Mouse (Mus musculus) liver, postnatal 0 days (tissue): ENCODE data around the gene P2rx6. TPM values are rescaled to one million over a fixed set of nuclear protein-coding genes. Genes with fewer than 3 reads are reported as not detected.

Experiments
- ATAC-seq: fragments of 200-750 bp; cut with Nextera tagmentation; 2 replicates; pipeline ENCODE4 v1.8.0; 2017; ENCODE audit warnings: mild to moderate bottlenecking, moderate library complexity
- DNase-seq: peaks from one replicate; pipeline ENCODE4 v3.0.0-alpha.2; 2016
- H3K27ac ChIP-seq: fragments of 300-500 bp; sonication (generic); 2 replicates; pipeline ENCODE4 v1.5.1; 2014; ENCODE audit warnings: antibody characterized with exemption, moderate library complexity, mild to moderate bottlenecking, low read depth
- H3K27me3 ChIP-seq: fragments of 300-500 bp; sonication (generic); 2 replicates; pipeline ENCODE4 v1.6.1; 2014; ENCODE audit warnings: low read length, control low read depth, mixed read lengths; ENCODE audit not compliant: insufficient read depth
- H3K36me3 ChIP-seq: fragments of 300-500 bp; sonication (generic); replicated peaks from 2 replicates; pipeline ENCODE4 v1.6.1; 2014; ENCODE audit warnings: mild to moderate bottlenecking, control low read depth, low read length, moderate library complexity, mixed read lengths; ENCODE audit not compliant: insufficient read depth
- H3K4me1 ChIP-seq: fragments of 300-500 bp; sonication (generic); 2 replicates; pipeline ENCODE4 v1.6.1; 2014; ENCODE audit warnings: antibody characterized with exemption, mild to moderate bottlenecking, control low read depth; ENCODE audit not compliant: insufficient read depth
- H3K4me2 ChIP-seq: fragments of 300-500 bp; sonication (generic); 2 replicates; pipeline ENCODE4 v1.6.1; 2014; ENCODE audit warnings: low read depth, mild to moderate bottlenecking, low read length, moderate library complexity, mixed read lengths
- H3K4me3 ChIP-seq: fragments of 300-500 bp; sonication (generic); 2 replicates; pipeline ENCODE4 v1.5.1; 2014; ENCODE audit warnings: low read depth, low read length
- H3K9ac ChIP-seq: fragments of 300-500 bp; sonication (generic); replicated peaks from 2 replicates; pipeline ENCODE4 v1.6.1; 2014; ENCODE audit warnings: mild to moderate bottlenecking, moderate library complexity
- H3K9me3 ChIP-seq: fragments of 300-500 bp; sonication (generic); 2 replicates; pipeline ENCODE4 v1.6.1; 2016; ENCODE audit warnings: mild to moderate bottlenecking, control low read depth, low read length, mixed read lengths
- CTCF ChIP-seq: sonication (generic); IDR thresholded peaks from 2 replicates; pipeline ENCODE4 v1.5.1; 2016; ENCODE audit warnings: antibody characterized with exemption, low read depth
- EP300 ChIP-seq: IDR thresholded peaks from 2 replicates; pipeline ENCODE4 v1.6.1; 2016; ENCODE audit warnings: antibody characterized with exemption, low read depth, mild to moderate bottlenecking
- WGBS: fragments of 180-500 bp; shearing (Covaris S2); extraction: QIAGEN DNeasy Blood & Tissue Kit; methylation state at CpG from one replicate; pipeline ENCODE4 v1.1.7; 2014; ENCODE audit not compliant: insufficient replicate concordance; 5-methylcytosine and 5-hydroxymethylcytosine counted together
- polyA plus RNA-seq: library from polyadenylated mRNA; unstranded; fragments of >200 nt; fragmentation: Nextera tagmentation; extraction: Ambion mirVana; gene quantifications from 2 replicates; pipeline ENCODE4 v1.2.1, GENCODE M21; 2015

P2rx6 gene
- polyA plus RNA-seq, 1 experiment from 2014 or later = 0.18 TPM

DNA sequence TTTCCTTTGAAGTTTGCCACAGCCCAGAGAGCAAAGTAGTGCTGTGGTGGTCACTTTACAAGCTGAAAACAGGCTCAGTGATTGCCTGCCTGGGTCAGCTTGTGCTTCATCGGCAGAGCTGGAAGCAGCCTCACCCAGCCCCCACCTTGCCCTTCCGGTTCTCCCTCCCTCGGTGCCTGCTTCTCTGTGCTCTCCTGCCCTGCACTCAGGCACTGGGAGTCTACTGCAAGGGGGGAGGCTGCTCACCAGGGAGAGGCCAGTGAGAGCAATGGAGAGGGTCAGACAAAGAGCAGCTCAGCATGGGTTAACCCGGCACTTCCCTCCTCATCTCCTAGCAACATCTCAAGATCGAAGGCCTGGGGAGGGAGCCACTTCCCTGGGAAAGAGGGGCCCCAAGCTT lies 2.9 kb upstream of the P2rx6 start:
- no peak for TF ChIP-seq CTCF
- TF ChIP-seq EP300 = no peak
- no peak for ATAC-seq
- DNase-seq = no peak
- Histone ChIP-seq H3K4me1 (peaks cover 20% of the 10 kb centered on the region), H3K36me3 (no peaks in the 10 kb centered on the region), H3K4me3 (no peak overlapping the region), H3K27me3 (peaks cover 14% of the 10 kb centered on the region), H3K9ac (no peak overlapping the region; the same call in 1 of the 2 replicates), H3K27ac (no peak overlapping the region), H3K9me3 (no peaks in the 10 kb centered on the region), H3K4me2 (peak overlapping the region; percentile 58)
- 2% methylated on average over 5 of the region's 5 CpGs for WGBS

DNA sequence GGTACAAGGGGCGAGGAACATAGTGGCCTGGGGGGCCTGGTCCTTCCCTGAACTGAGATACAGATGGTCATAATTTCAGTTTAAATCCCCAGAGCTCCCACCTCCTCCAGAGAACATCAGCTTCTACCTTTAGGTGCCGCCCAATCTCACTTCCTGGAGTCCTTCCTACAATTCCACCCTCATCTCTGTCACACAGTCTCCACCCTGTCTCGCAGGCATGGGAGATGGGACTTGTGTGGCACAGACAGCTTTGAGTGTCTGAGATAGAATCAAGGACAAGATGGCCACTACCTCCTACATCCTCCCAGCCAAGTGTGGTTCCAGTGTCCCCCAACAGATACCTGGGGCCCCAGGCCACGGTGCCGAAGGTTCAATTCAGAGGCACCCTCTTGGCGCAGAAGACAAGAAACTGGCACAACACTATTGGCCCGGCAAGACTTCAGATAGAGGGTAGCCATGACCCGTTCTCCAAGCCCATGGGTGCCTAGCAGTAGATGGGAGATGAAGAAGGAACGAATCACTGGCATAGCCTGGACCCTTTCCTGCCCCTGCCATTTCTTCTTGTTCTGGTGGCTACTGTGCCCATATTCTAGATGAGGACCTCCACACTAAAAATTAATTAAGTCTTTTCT lies 2.2 kb upstream of the P2rx6 start:
- 66% methylated on average over 9 of the region's 9 CpGs for WGBS
- no peak for ATAC-seq
- no peak overlapping the region for H3K4me2 ChIP-seq
- H3K9ac ChIP-seq = no peak overlapping the region
- peaks cover 14% of the 10 kb centered on the region for H3K27me3 ChIP-seq
- no peaks in the 10 kb centered on the region for H3K9me3 ChIP-seq
- H3K27ac ChIP-seq = no peak overlapping the region
- no peak for TF ChIP-seq CTCF
- no peak overlapping the region for H3K4me3 ChIP-seq
- H3K4me1 ChIP-seq = peaks cover 13% of the 10 kb centered on the region
- DNase-seq = no peak
- H3K36me3 ChIP-seq = no peaks in the 10 kb centered on the region

DNA sequence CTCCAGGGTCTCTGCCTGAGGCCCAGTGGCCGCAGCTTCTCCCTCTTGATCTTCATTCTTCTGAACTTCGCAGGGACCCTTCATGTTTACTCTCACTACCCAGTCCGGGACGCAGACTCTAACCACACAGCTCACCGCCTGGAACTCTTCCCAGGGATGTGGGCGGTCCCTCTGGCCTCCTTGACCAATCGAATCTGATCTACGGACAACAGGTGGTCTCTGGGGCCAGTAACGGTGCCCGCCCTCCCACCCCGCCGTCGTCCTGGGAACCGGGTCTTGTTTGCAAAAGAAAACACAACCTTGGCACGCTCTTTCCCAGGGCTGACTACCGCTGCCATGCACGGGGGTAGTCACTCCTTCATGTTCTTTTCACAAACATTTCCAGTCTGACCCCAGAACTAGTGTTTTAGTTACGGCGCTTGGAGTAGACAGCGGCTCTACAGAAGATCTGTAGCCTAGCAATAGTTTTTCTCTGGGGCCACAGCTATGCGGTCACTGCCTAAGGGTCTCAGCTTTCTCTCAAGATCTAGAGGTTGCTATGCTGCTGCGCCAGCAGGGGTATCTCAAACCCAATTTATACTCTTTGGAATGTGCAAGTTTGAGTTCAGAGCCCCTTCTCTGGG lies 446 bp upstream of the P2rx6 start, which contains the start of gene Lrrc74b:
Lrrc74b (minus strand) TSS at position 120 of the 623 bp plus-strand sequence.
- DNase-seq (no peak), ATAC-seq (peak; percentile 40; the same call in 1 of the 2 replicates)
- Histone ChIP-seq H3K4me3 (0 out of 2 replicates have a peak within 1 kb of the TSS, but pooled peaks have one; percentile 4), H3K4me2 (peak within 1 kb of the TSS; percentile 44), H3K36me3 (no peaks in the 10 kb centered on the region), H3K9me3 (no peaks in the 10 kb centered on the region), H3K9ac (no peak within 1 kb of the TSS), H3K27me3 (peaks cover 14% of the 10 kb centered on the region), H3K4me1 (peaks cover 13% of the 10 kb centered on the region), H3K27ac (no peak within 1 kb of the TSS)
- TF ChIP-seq CTCF (no peak), EP300 (no peak)
- 6% methylated on average over 22 of the region's 22 CpGs for WGBS

DNA sequence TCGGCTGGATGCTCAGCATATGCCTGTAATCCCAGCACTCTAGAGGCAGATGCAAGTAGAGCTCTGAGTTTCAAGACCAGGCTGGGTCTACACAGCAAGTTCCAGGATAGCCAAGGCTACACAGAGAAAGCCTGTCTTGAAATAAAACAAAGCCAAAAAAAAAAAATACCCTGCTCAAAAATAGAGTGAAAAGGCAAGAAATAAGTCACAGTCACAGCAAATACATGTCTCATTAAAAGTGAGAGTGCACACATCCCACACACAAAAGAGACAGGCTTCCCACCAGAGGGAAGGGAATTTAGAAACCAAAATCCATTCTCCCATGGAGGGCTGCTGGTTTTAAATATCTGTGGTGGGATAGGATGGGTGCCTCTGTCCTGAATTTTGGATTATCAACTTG lies 1.9 kb downstream of the P2rx6 start:
- no peaks in the 10 kb centered on the region for H3K36me3 ChIP-seq
- no peak overlapping the region for H3K27ac ChIP-seq
- no peak overlapping the region for H3K9ac ChIP-seq
- TF ChIP-seq CTCF = no peak
- TF ChIP-seq EP300 = no peak
- DNase-seq = no peak
- no peak for ATAC-seq
- H3K4me1 ChIP-seq = peaks cover 10% of the 10 kb centered on the region
- peaks cover 14% of the 10 kb centered on the region for H3K27me3 ChIP-seq
- WGBS = 26% methylated on average over 1 of the region's 1 CpGs
- H3K4me3 ChIP-seq = no peak overlapping the region
- H3K9me3 ChIP-seq = no peaks in the 10 kb centered on the region
- no peak overlapping the region for H3K4me2 ChIP-seq

DNA sequence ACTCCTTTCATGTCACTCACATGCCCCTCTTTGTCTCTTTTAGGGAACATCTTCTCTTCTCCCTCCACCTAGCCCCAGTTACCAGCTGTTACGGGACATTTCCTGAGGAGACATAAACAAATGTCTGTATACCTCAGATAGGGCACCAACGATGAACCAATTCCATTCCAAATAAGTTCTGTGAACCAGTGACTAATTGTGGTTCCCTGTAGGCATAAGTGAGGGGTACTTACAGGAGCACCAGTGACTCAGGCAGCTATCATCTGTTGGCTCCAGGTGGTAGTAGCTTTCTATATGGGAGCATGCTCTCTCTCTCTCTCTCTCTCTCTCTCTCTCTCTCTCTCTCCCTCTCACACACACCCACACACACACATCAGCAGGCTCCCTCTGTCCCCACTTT lies 2.5 kb downstream of the P2rx6 start:
- Histone ChIP-seq H3K27ac (no peak overlapping the region), H3K9ac (no peak overlapping the region), H3K4me2 (no peak overlapping the region), H3K27me3 (peaks cover 14% of the 10 kb centered on the region), H3K36me3 (no peaks in the 10 kb centered on the region), H3K4me3 (no peak overlapping the region), H3K4me1 (peaks cover 4% of the 10 kb centered on the region), H3K9me3 (no peaks in the 10 kb centered on the region)
- ATAC-seq (no peak), DNase-seq (no peak)
- TF ChIP-seq CTCF (no peak), EP300 (no peak)
- 47% methylated on average over 2 of the region's 2 CpGs for WGBS

DNA sequence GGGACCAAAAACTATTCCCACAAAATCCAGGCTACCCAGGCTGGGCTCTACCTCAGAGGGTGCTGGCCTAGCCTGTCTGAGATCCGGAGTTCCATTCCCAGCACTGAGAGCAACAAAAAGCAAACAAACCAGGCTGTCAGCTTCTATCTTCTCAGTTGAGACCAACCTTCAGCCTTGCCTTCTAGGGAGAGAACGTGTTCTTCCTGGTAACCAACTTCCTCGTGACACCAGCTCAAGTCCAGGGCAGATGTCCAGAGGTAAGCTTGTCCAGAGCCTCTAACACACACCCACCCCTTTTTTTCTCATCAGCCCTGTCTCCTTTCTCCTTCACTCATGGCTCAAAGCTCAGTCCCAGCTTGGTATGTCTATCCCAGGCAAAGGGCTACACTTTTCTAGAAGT lies 3.1 kb downstream of the P2rx6 start:
- H3K27me3 ChIP-seq = peaks cover 12% of the 10 kb centered on the region
- H3K4me1 ChIP-seq = peaks cover 3% of the 10 kb centered on the region; the same call in 1 of the 2 replicates
- H3K9me3 ChIP-seq = no peaks in the 10 kb centered on the region
- no peak overlapping the region for H3K4me2 ChIP-seq
- 39% methylated on average over 3 of the region's 3 CpGs for WGBS
- no peak overlapping the region for H3K9ac ChIP-seq
- H3K27ac ChIP-seq = no peak overlapping the region
- no peak for TF ChIP-seq CTCF
- TF ChIP-seq EP300 = no peak
- no peak overlapping the region for H3K4me3 ChIP-seq
- H3K36me3 ChIP-seq = no peaks in the 10 kb centered on the region
- ATAC-seq (no peak), DNase-seq (no peak)
